Mouse (Mus musculus) thymus, adult 2 months (tissue): Measurements from ENCODE around the gene Gm14124.

ENCODE experiments used
- CTCF ChIP-seq: fragments of 200-500 bp; IDR thresholded peaks from 2 replicates; pipeline ENCODE4 v1.5.1; 2012; ENCODE audit warnings: mild to moderate bottlenecking, control low read depth, low read length, moderate library complexity, borderline replicate concordance; ENCODE audit not compliant: control insufficient read depth, poor library complexity, insufficient read depth; ENCODE audit errors: extremely low read depth
- POLR2A ChIP-seq: fragments of 200-500 bp; IDR thresholded peaks from 2 replicates; pipeline ENCODE4 v1.6.1; 2012; ENCODE audit warnings: mild to moderate bottlenecking, low read length, control low read depth, moderate library complexity; ENCODE audit not compliant: control insufficient read depth, poor library complexity, insufficient read depth; ENCODE audit errors: extremely low read depth

DNA sequence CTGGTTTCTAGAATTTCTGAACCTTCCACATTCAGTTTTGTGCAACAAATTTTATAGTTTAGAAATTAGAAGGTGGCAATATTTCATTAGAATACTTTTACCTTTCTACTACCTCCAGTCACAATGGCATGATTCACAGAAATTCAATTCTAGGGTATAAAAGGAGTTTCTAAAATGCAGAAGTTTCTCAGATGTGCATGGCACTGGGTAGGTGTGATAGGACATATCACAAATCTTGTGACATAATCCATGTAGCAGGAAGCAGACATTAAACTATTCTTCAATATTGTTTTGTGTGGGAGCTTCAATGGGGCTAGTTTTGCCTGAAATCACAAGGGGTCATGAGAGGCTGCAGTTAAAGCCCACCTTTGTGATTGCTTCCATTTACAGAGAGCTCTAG is 58.8 kb downstream of the Gm14124 start:
- TF ChIP-seq CTCF (no peak), POLR2A (no peak)
